Mouse (Mus musculus): ENCODE measurements around the gene Acot10.
"Not testable (repeated sequence)": the region's sequence is repeated elsewhere in the genome, so short reads cannot be mapped to it uniquely, and the experiment has no call there.

The Acot10 gene

GRCm38 (mm10) chr15:20666650-20667049 is at the start of gene Acot10:
Acot10 (minus strand) TSS chr15:20666750.
- DNase-seq (ENCODE audit: low spot score in 2 of 2) = no peak

DNA sequence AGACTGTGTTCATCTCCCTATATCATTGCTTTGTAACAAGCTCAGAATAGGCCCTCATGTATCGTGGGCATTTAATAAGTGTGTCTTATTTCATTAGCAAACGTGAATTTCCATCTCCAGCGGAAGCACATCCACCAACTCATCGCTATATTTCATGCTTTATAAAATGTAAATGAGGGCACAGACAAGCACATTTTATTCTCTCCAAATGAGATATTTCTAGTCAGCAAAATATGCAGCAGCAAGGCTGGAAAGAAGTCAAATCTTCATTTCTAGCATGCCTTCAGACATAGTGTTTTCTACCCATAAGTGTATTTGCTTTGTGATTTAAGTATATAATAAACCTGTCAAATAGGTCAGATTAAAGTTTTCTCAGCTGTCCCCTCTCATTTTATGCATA is 45.3 kb upstream of the Acot10 start:
- DNase-seq (ENCODE audit: low spot score in 2 of 2) = no peak

GRCm38 (mm10) chr15:20696229-20696628 is 29.7 kb upstream of the Acot10 start:
- no peak for DNase-seq (ENCODE audit: low spot score in 2 of 2)

GRCm38 (mm10) chr15:20684200-20684599 is 17.6 kb upstream of the Acot10 start:
- no peak for DNase-seq (ENCODE audit: low spot score in 2 of 2)

GRCm38 (mm10) chr15:20682719-20683118 is 16.2 kb upstream of the Acot10 start:
- DNase-seq (ENCODE audit: low spot score in 2 of 2) = no peak

GRCm38 (mm10) chr15:20669507-20669906 is 3.0 kb upstream of the Acot10 start:
- not testable (repeated sequence) for DNase-seq (ENCODE audit: low spot score in 2 of 2)

DNA sequence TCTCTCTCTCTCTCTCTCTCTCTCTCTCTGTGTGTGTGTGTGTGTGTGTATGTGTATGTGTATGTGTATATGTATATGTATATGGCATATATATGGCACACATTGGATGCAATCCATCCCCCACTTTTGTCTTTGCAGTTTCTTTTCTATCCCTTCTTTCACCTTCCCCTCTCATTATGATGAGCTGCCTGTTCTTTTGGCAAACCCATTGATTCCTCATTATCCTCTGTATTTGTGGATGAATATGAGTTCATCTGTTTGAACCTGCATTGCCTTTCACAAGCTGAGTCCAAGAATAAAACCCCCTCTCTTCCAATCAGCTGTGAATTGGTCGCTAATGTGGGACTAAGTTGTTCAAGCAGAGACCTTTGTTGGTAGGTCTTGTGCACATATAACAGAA is 1.4 kb upstream of the Acot10 start:
- DNase-seq (ENCODE audit: low spot score in 2 of 2) = no peak

DNA sequence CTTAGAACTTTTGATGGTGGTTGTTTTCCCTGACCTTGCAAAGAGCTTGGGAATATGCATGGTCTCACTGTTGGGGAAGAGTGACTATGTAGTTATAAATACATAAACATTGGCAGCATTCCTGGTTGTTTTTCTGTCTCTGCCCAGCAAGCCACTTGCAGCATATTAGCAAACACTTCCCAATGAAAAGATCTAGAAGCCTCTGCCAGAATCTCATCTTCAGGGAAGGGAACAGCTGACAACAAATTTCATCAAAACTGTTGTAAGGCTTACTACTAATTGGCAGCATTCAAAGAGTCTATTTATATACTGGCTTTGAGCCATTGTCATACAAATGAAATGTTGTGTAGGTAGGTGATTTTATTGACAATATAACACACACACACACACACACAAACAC is 800 bp upstream of the Acot10 start:
- DNase-seq (ENCODE audit: low spot score in 2 of 2) = no peak

DNA sequence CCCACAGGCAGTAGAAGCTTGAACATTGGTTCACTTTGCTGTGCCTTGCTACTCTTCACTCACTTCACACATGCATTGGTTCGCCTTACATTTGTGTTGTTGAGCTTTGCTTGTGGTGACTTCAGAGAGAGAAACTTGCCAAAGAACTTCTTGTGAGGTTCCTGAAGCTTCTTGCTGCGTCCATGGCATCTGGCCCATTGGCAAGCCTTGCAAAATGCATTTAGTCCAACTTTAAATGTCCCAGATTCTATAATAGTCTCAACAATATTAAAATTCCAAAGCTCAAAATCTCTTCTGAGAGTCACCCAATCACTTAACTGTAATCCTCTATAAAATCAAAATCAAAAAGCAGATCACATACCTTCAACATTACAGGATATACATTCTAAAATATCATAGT is 6.3 kb downstream of the Acot10 start:
- DNase-seq (ENCODE audit: low spot score in 2 of 2) = no peak

GRCm38 (mm10) chr15:20642905-20643414 is 23.6 kb downstream of the Acot10 start:
- no peak for DNase-seq (ENCODE audit: low spot score in 2 of 2)

DNA sequence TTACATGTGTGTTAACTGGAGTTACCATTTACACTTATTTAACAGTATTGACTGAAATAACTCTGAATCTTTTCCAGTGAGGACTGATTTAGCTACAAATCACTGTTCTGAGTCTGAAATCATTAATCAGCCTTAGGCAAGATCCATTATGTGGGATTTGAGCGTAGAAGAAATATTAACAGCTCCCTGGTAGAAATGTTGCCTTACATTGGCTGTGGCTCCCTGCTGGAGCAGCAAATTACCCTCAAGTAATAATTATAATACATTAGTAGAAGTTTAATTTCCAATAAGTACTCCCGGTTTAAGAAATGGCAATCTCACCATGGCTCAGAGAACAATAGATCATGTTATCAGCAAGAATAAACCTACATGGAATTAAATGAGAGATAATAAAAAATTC is 27.4 kb downstream of the Acot10 start:
- no peak for DNase-seq (ENCODE audit: low spot score in 2 of 2)

GRCm38 (mm10) chr15:20634593-20634992 is 32.0 kb downstream of the Acot10 start:
- no peak for DNase-seq (ENCODE audit: low spot score in 2 of 2)

Measured in frontal cortex, postnatal 25 days (tissue).